Mouse (Mus musculus) ES-Bruce4 (cell line): ENCODE measurements around the gene Isca2.

Source experiments
- CTCF ChIP-seq: IDR thresholded peaks from one replicate; pipeline ENCODE4 v1.8.1; 2011; ENCODE audit warnings: low read depth, low read length
- POLR2A ChIP-seq: IDR thresholded peaks from one replicate; pipeline ENCODE4 v1.8.1; 2011; ENCODE audit warnings: low read length; ENCODE audit not compliant: insufficient read depth

DNA sequence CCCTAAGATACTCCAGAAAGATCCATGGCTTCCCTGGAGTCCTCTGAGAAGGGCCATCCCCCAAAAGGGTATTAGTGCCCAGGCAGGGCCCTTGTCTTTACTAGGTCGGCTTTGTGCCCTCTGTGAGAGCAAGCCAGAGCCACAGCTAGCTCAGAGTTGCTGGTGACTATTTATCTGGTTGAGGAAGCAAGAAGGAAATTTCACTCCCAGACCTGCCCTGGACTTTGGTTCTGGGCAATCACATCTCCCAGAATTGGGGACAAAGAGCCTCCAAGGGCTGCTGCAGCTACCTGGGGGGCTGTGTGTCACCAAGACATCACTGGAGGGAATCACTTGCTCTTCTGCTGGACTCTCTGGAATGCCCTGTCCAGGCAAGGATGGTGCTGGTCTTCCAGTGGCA, 33.0 kb downstream of the Isca2 start:
- TF ChIP-seq CTCF (no peak), POLR2A (no peak)
